Comparison of ENCODE assay signal across 8 mouse cellular contexts in genomic region chr9:70929840-70930640, GRCm38 (mm10). TPM values are rescaled to one million over a fixed set of nuclear protein-coding genes. Genes with fewer than 3 reads are reported as not detected.
A peak's percentile ranks its signal among the peaks of the same experiment; 100 is the strongest.
DNase-seq lines count a peak whose midpoint lies in the region; ATAC-seq and TF ChIP-seq lines count a peak whose summit lies in the region.

No protein-coding gene starts in this region.

- no peak overlapping the region for H3K4me3 ChIP-seq in embryonic facial prominence, embryonic 10.5 days
- H3K4me3 ChIP-seq in lung, postnatal 0 days (ENCODE audit: low read depth, low read length): no peak overlapping the region

- peak; percentile 83 for TF ChIP-seq CTCF in lung, postnatal 0 days (IDR thresholded peaks at IDR 0.05)

- no peak for ATAC-seq in CD4-positive, CD25-positive, alpha-beta regulatory T cell, adult 4 months
- ATAC-seq in lung, postnatal 0 days: peak; percentile 25

- no peak overlapping the region for H3K4me2 ChIP-seq in lung, postnatal 0 days (replicated peaks; ENCODE audit: low read depth, low read length)

- no peaks in the 10 kb centered on the region for H3K27me3 ChIP-seq in embryonic facial prominence, embryonic 10.5 days (replicated peaks; ENCODE audit: low read depth, poor library complexity, severe bottlenecking)
- H3K27me3 ChIP-seq in lung, postnatal 0 days (replicated peaks; ENCODE audit: insufficient read depth, low read length): no peaks in the 10 kb centered on the region

- WGBS in embryonic facial prominence, embryonic 10.5 days: 58% methylated on average over 15 of the region's 15 CpGs
- 45% methylated on average over 15 of the region's 15 CpGs for WGBS in lung, postnatal 0 days

- H3K36me3 ChIP-seq in embryonic facial prominence, embryonic 10.5 days (replicated peaks): no peaks in the 10 kb centered on the region
- no peaks in the 10 kb centered on the region for H3K36me3 ChIP-seq in lung, postnatal 0 days (ENCODE audit: insufficient read depth, low read length)

- no peak for TF ChIP-seq EP300 in lung, postnatal 0 days (IDR thresholded peaks at IDR 0.05)

- no peak overlapping the region for H3K27ac ChIP-seq in embryonic facial prominence, embryonic 10.5 days (replicated peaks)
- no peak overlapping the region for H3K27ac ChIP-seq in lung, postnatal 0 days (ENCODE audit: low read length)

- no peak overlapping the region for H3K9ac ChIP-seq in lung, postnatal 0 days (replicated peaks; ENCODE audit: low read depth)

- no peaks in the 10 kb centered on the region for H3K4me1 ChIP-seq in embryonic facial prominence, embryonic 10.5 days
- H3K4me1 ChIP-seq in lung, postnatal 0 days (ENCODE audit: insufficient read depth, low read depth, low read length): no peaks in the 10 kb centered on the region

- no peaks in the 10 kb centered on the region for H3K9me3 ChIP-seq in embryonic facial prominence, embryonic 10.5 days
- H3K9me3 ChIP-seq in lung, postnatal 0 days (ENCODE audit: low read length): no peaks in the 10 kb centered on the region

- DNase-seq in CD4-positive, CD25-positive, alpha-beta regulatory T cell, adult 2 months (ENCODE audit: low read depth, low spot score): peak; percentile 51
- peak; percentile 23 to 29 for DNase-seq in right cerebral cortex, adult 2 months (ENCODE audit: low spot score in 2 of 2)
- DNase-seq in right cerebral cortex, adult 18-20 months: no peak
- DNase-seq in embryonic facial prominence, embryonic 10.5 days (ENCODE audit: low spot score): peak; percentile 43
- DNase-seq in kidney, postnatal 14 days: peak; percentile 57
- DNase-seq in lung, postnatal 0 days (ENCODE audit: low spot score): peak; percentile 71
- DNase-seq in spleen, adult 18-20 months: peak; percentile 13 to 36

RNA-seq across cellular contexts. Expression of gene Lipc, which starts 22.0 kb away (rescaled TPM):
- not detected for polyA plus RNA-seq in CD4-positive, CD25-positive, alpha-beta regulatory T cell, adult 4 months (2017; shearing (Covaris generic))
- polyA plus RNA-seq in embryonic facial prominence, embryonic 10.5 days (2016; fragmentation: Nextera tagmentation; extraction: Ambion mirVana): not detected in 2 replicates
- 0.21 and 0.31 TPM in 2 replicates for polyA plus RNA-seq in lung, postnatal 0 days (2015; fragmentation: Nextera tagmentation; extraction: Ambion mirVana)
